Mouse (Mus musculus): ENCODE results near the gene Aknad1.

DNA sequence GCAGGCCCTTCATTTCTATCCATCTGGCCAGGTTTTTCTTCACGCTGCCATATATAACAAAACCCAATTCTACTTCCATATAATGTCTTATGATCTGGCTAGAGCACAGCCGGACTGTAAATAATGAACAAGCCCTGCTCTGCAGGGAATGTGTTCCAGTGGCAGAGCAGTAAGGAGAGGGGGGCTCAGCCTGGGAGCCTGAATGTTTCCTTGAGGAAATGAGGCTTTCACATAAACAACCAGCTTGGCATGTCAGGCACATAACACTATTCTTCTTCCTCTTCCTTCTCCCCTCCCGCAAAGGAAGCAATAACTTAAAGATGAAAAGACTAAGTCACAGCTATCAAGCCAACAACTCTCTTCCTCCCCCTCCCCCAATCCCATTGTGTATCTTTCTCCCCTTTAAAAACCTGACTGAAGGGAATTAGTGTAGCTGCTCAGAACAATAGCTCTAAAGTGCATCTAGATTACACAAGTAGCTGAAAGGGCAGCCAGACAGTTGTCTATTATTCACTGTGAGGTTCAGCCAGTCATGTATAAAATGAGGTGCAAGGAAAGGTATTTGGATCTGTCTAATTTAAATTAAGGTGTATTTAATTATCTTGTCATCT is 26.3 kb upstream of the Aknad1 start:
- TF ChIP-seq POLR2A (IDR thresholded peaks at IDR 0.05; ENCODE audit: low read depth, low read length) (no peak), CTCF (IDR thresholded peaks at IDR 0.05; ENCODE audit: extremely low read depth, insufficient read length, insufficient replicate concordance, low read depth, low read length) (no peak)
